Mouse (Mus musculus) A20 (cell line): ENCODE results near the gene Mylk.

ENCODE experiments used
- DNase-seq: peaks from one replicate; pipeline ENCODE4 v3.0.0-alpha.2; 2011; ENCODE audit warnings: low read depth, low spot score

Gene Mylk

DNA sequence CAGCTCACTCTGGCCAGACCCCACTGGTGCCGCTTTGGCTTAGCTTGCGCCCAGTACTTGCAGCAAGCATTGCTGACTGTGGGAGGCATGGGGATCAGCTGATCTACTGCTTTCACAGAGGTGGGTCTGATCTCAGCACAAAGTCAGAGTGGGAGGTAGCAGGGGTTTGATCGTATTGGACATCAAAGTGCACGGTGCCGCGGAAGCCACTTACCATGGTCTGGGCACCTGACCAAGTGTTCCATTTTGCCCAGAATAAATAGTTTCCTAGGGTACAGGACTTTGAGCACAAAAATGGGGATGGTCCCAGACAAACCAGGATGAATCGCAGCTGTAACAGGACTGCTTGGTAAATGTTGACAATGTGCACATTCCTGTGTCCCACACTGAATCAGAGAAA, 236.0 kb downstream of the Mylk start:
- DNase-seq, result no peak

DNA sequence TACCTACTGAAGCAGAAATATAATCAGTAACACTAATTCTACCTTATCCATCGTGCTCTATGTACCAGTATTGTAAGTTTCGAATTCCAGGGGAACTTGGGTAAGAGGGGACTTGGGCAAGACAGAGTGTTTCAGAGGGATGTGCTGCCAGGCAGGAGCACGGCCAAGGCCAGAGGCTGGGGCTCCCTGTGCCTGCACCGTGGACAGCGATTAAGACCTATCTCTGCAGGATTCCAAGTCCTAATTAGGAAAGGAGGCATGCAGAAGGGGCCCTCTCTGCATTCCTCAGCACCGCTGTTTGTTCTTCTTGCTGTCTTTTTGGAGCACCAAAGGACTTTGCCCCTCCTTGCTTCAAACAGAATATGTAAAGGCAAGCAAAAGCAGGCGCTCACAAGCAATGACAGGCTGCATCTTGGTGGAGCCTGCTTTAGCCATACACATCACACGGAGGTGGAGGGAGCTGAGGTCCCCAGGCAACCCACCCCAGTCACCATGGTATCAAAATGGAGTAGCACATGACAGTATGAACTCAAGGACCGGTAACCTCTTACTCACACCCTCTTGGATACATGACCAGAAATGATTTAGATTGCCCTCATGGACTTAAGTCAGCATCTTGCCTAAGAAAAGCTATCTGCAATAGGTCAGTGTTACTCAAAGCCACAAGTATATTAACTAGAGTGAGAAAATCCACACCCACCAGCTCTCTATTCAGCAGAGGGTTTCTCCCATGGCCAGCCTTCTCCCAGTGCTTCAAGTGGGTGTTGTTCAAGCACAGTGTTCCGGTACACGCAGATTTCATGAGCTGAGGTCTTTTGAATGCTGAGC, 239.4 kb downstream of the Mylk start:
- no peak for DNase-seq

GRCm38 (mm10) chr16:34985031-34985346, 240.0 kb downstream of the Mylk start:
- DNase-seq, result no peak

GRCm38 (mm10) chr16:34986211-34986825, 241.3 kb downstream of the Mylk start:
- no peak for DNase-seq

- DNase-seq, result no peak
Observed at GRCm38 (mm10) chr16:34991365-34991764, 246.4 kb downstream of the Mylk start.

DNA sequence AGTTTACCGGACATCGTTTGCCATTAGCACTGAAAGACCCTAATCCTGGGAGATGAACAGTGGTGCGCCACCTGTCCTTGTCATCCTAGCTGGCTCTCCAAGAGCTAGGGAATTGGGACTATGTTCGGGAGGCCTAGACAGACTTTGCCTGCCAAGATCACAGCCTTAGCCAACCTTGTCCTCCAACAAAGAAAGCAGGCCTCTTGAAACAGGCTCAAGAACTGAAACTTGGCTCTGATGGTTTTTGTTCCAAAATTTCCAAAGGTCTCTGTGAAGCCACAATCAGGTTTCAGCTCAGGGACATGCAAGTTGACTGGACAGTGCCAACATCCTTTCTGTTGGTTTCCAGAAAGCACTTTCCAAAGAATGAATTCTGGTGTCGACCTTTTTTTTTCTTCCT, 247.8 kb downstream of the Mylk start:
- DNase-seq, result no peak

DNA sequence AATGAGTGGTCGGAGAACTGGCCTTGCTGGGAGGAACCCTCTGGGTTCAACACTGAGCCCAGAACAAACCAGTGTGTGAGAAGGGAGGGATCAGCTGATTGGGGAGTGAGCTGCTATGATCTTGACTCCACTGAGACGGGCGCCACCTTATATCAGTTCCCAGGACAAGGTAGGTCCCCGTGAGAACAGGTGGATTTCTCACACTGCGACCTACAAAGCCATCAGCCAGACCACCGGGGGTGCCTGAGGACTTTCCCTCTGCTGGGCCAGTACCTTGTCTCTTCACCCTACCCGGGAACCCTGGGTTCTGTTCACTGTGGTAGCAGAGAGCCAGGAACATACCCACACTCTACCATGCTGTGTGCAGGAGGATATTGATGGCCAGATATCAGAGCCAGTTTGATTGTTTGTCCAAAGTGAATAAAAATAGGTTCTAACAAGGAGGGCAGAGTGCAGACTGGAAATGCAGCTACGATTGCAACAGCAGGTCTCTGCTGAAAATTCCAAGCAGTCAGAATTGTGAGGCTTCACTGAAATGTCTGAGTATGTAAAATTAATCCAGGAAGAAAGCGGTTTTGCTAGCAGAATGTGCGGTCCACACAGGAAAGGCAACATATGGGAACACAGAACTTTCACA, 248.8 kb downstream of the Mylk start:
- DNase-seq, result no peak

GRCm38 (mm10) chr16:34994641-34995141, 249.7 kb downstream of the Mylk start:
- DNase-seq, result no peak

DNA sequence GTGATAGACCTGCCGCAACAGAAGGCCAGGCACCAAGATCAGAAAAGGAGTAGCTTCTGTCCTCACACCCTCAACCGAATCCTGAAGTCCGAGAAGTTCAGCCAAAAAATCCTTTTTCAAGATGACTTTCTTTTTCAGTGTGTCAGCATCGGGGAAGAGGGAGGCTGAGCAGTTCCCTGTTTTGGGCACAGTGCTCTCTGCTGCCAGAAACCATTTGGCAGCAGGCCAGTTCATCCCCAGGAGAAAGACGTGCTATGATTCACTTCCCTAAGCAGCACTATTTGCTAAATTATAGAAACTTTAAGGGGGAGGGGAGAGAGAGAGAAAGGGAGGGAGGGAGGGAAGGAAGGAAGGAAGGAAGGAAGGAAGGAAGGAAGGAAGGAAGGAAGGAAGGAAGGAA, 251.1 kb downstream of the Mylk start:
- DNase-seq, result peak; percentile 34

GRCm38 (mm10) chr16:34997052-34997451, 252.0 kb downstream of the Mylk start:
- DNase-seq, result peak; percentile 49

GRCm38 (mm10) chr16:34997576-34997975, 252.6 kb downstream of the Mylk start:
- peak; percentile 58 for DNase-seq

DNA sequence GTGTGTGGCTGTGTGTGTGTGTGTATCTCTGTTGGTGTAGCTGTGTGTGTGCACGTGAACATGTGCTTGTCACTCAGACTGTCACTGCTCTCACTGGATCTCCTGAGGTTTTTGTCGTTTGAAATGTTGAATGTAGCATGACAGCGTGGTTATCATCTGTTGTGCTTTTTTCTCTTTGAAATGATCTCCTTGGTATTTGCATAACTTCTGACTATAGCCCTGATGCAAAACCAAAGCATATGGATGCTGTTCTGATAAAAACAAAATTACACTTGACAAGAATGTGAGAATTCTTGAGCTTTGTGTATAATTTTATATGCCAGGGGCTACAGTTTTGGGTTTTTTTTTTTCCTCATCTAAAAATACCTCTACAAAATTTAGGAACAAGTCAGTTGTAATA, 254.0 kb downstream of the Mylk start:
- no peak for DNase-seq

- DNase-seq, result no peak
Observed at GRCm38 (mm10) chr16:34999986-35000385, 255.0 kb downstream of the Mylk start.

- DNase-seq, result no peak
Observed at GRCm38 (mm10) chr16:35000923-35001560, 256.0 kb downstream of the Mylk start.

DNA sequence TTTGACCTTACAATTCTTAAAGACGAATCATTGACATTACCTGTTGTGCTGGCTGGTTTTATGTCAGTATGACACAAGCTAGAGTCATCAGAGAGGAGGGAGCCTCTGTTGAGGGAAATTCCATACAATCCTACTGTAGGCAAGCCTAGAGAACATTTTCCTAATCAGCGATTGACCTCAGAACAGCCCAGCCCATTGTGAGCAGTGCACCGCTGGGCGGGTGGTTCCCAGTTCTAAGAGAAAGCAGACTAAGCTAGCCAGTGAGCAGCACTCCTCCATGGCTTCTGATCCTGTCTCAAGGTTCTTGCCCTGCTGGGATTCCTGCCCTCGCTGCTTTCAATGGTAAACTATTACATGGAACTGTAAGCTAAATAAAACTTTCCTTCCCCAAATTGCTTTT, 259.3 kb downstream of the Mylk start:
- DNase-seq, result no peak

GRCm38 (mm10) chr16:35004756-35005155, 259.7 kb downstream of the Mylk start:
- DNase-seq, result no peak

DNA sequence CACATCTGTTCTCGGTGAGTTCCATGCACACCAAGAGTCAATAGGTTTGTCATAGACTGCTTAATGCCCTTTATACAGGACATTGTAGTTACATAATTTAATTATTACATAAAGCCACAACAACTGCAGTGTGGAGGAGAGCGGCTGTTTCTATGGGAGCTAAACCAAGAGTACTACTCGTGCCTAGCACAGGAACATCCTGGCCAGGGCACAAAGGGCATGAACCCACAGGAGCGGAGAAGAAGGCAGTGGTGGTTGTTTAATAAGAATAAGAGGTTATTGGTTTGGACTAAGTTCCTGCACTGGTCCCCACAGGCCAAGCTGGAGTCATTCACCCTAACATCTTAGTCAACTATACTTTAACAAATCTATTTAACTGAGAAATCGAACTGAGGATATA, 261.2 kb downstream of the Mylk start:
- no peak for DNase-seq

GRCm38 (mm10) chr16:35007361-35007760, 262.4 kb downstream of the Mylk start:
- DNase-seq, result no peak

DNA sequence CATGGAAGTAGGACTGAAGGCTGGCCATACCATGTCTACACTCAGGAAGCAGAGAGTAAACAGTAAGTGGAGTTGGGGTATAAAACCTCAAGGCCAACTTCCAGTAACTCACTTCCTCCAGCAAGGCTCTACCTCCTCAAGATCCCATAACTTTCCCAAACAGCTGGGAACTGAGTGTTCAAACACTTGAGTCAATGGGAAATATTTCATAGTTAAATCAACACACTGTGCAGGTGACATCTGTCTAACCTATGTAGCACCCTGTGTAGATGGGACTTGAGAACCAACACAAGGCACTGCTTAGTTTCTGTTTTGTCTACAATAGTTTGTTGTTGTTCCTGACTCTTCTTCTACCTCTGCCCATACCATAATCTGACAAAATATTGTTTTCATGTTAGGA, 263.4 kb downstream of the Mylk start:
- DNase-seq, result no peak

DNA sequence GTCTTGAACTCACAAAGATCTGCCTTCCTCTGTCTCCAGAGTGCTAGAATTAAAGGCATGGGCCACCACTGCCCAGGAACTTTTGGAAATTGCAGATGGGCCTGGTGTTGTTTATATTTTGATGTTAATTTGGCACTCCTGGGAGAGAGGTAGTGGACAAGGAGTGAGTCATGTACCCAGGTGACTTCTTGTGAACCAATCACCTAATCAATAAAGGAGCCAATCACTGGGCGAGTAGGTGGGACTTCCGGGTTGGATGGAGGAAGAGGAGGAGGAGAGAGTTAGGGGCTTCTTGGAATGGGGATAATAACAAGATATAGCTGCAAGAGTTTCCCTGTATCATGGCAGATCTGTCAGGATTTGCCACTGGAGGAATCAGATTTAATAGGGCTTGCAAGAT, 268.5 kb downstream of the Mylk start:
- no peak for DNase-seq

DNA sequence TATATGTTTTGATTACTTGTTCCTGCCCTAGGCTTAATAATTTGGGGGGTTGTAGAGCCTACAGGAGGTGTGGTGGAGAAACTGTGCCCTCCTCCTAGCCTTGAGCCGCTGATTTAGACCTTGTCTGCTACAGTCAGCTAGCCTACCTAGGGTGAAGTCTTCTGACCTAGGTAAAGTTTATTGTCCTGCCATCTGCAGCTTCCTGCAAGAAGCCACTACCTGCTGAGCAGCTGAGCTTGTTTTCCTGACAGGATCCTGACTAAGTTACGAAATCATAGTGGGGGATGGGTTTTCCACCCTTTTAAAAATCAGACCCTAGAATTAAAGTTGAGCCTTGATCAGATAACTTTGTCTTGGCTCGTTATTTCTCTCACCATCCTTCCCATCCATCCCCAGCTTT, 271.5 kb downstream of the Mylk start:
- no peak for DNase-seq

- DNase-seq, result no peak
Observed at GRCm38 (mm10) chr16:35018470-35018974, 273.5 kb downstream of the Mylk start.
